Mouse (Mus musculus) urinary bladder, postnatal 0 days (tissue): ENCODE results near the gene Prickle4. TPM values are rescaled to one million over a fixed set of nuclear protein-coding genes. Genes with fewer than 3 reads are reported as not detected.

Source experiments
- polyA plus RNA-seq: library from polyadenylated mRNA; unstranded; fragments of >200 nt; fragmentation: Nextera tagmentation; extraction: Ambion mirVana; gene quantifications from 2 replicates; pipeline ENCODE4 v1.2.1, GENCODE M21; 2015

Prickle4 gene
- not detected in 2 replicates for polyA plus RNA-seq

DNA sequence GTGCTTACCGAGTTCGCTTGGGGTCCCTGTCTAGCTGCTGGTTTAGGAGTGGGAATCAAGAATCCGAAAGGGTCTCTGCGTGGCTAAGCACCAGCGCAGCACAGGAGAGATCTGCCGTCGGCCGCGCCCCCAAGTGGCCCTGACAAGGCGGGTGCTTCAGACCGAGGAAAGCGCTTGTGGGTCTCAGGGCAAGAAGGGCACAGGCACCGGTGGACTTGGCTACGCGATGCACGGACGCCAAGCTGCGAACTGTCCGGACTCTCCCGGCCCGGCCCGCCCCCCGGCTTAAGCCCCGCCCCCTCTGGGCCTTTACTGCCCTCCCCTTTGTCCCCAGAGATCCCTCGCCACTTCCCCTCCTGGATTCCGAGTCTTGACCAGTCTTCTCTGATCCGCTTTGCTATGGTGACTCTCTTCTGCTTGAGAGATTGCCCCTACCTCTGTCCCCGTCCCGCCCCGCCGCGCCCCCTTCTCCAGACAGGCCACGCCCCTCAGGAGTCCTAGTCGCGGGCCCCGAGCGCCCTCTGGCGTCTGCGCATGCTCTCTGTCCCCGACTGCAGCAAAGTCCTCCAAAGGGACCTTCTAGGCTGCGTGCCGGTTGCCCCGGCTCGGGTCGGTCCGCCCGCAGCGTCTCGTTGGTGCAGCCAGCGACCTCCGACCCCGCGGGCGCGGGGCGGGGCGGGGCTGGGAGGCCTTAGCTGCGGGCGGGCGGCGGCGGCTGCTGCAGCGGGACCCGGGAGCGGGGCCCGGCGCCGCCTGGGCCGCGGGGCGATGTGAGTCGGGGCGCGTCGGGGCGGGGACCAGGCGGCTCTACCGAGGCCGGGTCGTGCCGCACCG is at the start of gene Prickle4:
Prickle4 (minus strand) TSS at position 234 of the 834 bp plus-strand sequence.

DNA sequence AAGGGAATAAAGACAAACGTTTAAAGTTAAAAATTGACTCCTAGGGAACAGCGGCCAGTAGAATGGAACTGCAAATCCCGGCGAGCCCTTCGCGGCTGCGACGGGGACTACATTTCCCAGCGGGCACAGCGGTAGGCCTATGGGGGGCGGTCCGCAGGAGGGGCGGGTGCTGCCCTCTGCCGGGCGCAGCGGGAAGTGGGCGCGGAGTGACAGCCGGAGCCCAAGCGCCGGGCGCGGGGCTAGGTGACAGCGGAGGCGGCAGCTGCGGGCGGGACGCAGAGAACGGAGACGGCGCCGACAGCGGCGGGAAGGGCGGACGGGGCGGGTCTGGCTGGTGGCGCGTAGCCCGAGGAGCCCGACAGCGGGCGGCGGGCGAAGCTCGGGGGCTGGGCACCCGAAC is 42.3 kb upstream of the Prickle4 start, which contains the start of gene Tfeb:
Tfeb (plus strand) TSS at position 175 of the 400 bp plus-strand sequence.

DNA sequence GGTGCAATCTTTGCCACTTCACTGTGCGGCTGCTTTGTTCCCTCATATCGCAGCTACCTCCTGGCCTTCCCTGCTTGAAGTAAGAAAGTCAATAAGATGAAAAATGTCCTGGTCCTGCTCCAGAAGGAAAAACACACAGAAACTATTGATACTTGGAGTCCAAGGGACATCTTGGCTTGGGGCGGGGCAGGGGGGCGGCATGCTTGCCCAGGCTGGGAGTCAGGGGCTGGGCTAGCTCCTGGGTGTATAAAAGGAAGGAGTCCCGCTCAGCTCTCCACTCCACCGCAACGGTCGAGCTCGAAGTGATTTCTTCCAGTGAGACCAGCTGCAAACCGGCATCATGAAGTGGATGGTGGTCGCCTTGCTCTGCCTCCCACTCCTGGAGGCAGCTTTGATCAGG is 32.0 kb upstream of the Prickle4 start, which contains the start of gene Pgc:
Pgc (plus strand) TSS at position 277 of the 400 bp plus-strand sequence.

DNA sequence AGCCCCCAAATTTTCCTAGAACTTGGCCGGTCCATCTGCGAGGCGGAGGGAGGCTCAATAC is 264 bp downstream of the Prickle4 start, which contains the start of gene Gm21981:
Gm21981 (minus strand) TSS at position 14 of the 61 bp plus-strand sequence.

DNA sequence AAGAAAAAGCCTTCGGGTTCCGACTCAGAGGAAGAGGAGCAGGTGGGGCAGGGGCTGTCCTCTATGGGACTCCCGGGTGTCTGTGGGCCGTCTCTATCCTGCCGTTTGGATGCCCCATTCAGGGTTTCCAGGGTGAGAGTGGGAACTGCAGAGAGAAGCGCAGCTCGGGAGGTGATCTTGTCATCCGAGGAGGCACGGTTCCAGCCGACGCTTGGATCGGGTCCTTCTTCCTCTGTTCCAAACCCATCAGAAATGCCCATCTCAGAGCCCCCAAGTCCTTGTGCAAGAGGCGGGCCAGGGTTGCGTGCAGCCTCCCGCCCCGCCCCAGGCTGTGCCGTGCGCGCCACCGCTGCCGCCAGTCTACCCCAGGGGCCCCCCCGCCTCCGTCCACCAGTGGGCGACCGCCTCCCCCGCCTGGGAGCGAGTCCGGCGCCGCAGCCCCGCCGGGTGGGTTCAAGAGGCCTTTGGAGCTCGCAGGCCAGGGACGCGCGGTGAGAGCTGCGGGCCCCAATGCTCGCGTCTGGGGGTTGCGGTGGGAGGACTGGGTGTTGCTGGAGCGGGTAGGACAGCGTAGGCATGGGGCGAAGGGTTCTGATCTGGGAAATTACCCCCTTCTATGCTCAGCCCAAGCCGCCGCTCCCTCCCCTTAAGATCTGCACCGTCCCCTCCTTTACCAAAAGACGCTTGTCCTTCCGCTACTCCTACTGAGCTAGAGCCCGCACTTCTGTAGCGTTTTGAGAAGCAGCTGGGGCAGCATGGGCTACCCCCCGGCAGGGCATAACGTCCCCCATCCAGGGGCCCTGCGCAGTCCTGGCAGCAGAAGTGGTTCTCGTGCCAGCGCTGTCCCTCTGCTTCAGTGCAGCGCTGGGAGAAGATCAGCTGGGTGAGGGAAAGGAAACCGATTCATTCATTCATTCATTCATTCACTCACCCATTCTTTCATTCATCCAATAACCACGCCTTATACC is 5.6 kb downstream of the Prickle4 start, which contains the start of gene Frs3:
Frs3 (plus strand) TSS at position 423 of the 968 bp plus-strand sequence.

DNA sequence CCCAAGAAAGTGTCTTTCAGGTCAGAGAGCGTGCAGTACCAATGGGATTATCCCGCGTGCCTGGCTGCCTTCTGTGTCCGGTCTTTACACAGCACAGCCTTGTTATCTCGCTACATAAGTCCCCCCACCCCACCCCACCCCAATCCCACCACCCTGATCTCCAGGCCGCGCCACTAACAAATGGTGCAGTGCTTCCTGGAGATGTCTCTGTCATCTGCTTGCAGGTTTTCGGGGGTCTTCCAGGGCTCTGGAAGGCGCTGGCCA is 6.3 kb downstream of the Prickle4 start, which contains the start of gene Tomm6:
Tomm6 (minus strand) TSS at position 43 of the 264 bp plus-strand sequence.

Other genes starting within 250 kb of the Prickle4 start
- gene Taf8, start 192.4 kb downstream of the Prickle4 start, polyA plus RNA-seq, result 11.9 and 12.2 TPM in 2 replicates
- 185 and 201 TPM in 2 replicates for gene Ccnd3, start 189.7 kb downstream of the Prickle4 start, polyA plus RNA-seq
- gene Bysl, start 83.2 kb downstream of the Prickle4 start, polyA plus RNA-seq, result 17.2 and 18.2 TPM in 2 replicates
- gene Med20, start 83.2 kb downstream of the Prickle4 start, polyA plus RNA-seq, result 24.0 and 24.3 TPM in 2 replicates
- gene Gm20517, start 83.1 kb downstream of the Prickle4 start, polyA plus RNA-seq, result 1.4 and 2.1 TPM in 2 replicates
- 2.1 and 2.2 TPM in 2 replicates for gene Usp49, start 64.0 kb downstream of the Prickle4 start, polyA plus RNA-seq
- 318 and 323 TPM in 2 replicates for gene Tomm6, start 6.3 kb downstream of the Prickle4 start, polyA plus RNA-seq
- gene Frs3, start 5.7 kb downstream of the Prickle4 start, polyA plus RNA-seq, result 1.9 TPM in 2 replicates
- gene Gm21981, start 281 bp downstream of the Prickle4 start, polyA plus RNA-seq, result 0.16 and 0.28 TPM in 2 replicates
- gene Pgc, start 32.1 kb upstream of the Prickle4 start, polyA plus RNA-seq, result 0.27 and 0.30 TPM in 2 replicates
- gene Tfeb, start 42.3 kb upstream of the Prickle4 start, polyA plus RNA-seq, result 6.5 and 6.8 TPM in 2 replicates
- 3.5 and 3.9 TPM in 2 replicates for gene Mdfi, start 140.0 kb upstream of the Prickle4 start, polyA plus RNA-seq
- gene Foxp4, start 229.9 kb upstream of the Prickle4 start, polyA plus RNA-seq, result 9.2 and 9.3 TPM in 2 replicates